Mouse (Mus musculus): ENCODE data around the gene Srxn1. TPM values are rescaled to one million over a fixed set of nuclear protein-coding genes. Genes with fewer than 3 reads are reported as not detected.

Srxn1 gene
- total and polyA plus RNA-seq, 2 experiments from 2014 or later = 24.5 to 24.8 TPM

DNA sequence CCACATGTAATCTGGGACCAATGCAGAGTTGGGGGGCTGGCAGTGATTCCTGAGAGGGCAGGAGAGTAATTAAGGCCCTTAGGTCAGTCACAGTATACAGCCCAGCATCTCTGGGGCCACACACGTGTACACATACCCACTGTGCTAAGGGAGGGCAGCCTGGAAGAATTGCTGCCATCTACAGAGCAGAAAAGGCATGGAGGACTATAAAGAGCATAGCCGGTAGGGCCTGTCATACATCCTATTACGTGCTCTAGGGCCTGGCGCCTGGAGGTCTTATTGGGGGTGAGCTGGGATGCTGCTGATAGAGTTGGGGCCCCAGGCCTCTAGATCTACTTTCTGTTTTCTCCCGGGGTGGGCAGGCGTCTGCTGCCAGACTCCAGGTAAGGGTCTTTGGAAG lies 18.9 kb upstream of the Srxn1 start:
- Histone ChIP-seq H3K27me3 (ENCODE audit: insufficient read depth, low read length) (no peaks in the 10 kb centered on the region), H3K27ac (ENCODE audit: low read depth, low read length) (no peak overlapping the region), H3K4me3 (ENCODE audit: low read depth, low read length) (no peak overlapping the region), H3K36me3 (ENCODE audit: insufficient read depth, low read length) (no peaks in the 10 kb centered on the region), H3K4me1 (ENCODE audit: insufficient read depth, low read length) (peaks cover 29% of the 10 kb centered on the region), H3K9me3 (ENCODE audit: low read length) (no peaks in the 10 kb centered on the region), H3K9ac (replicated peaks; ENCODE audit: low read length, poor library complexity, severe bottlenecking) (no peak overlapping the region; the same call in 1 of the 2 replicates), H3K4me2 (ENCODE audit: low read depth, low read length, poor library complexity, severe bottlenecking) (peak overlapping the region; percentile 9; the same call in 1 of the 2 replicates)
- peak; percentile 60 for TF ChIP-seq CTCF (IDR thresholded peaks at IDR 0.05)
- 49% methylated on average over 6 of the region's 6 CpGs for WGBS
- ATAC-seq (ENCODE audit: low FRiP score) = no peak
- DNase-seq (ENCODE audit: low spot score) = no peak

DNA sequence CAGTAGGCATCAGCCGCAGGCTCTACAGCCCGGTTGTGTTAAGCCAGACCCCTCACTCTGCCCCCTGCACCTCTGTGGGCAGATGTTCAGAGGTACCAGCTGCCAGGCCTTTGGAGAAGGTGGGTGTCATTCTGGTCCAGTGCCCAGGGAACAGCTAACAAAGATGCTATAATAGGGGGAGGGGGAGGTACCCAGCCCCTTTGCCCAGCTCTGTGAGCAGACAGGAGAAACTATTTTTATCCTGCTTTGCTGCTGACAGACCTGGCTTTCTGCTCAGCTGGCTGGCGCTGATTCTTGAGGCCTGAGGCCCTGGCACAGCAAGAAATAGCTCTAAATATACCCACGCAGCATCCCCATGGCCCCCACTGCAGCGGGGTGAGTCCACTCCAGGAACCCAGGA lies 18.2 kb upstream of the Srxn1 start:
- H3K4me2 ChIP-seq (ENCODE audit: low read depth, low read length, poor library complexity, severe bottlenecking) = 0 out of 2 replicates have a peak overlapping the region, but pooled peaks have one; percentile 9
- no peak for TF ChIP-seq CTCF (IDR thresholded peaks at IDR 0.05)
- H3K4me1 ChIP-seq (ENCODE audit: insufficient read depth, low read length) = peaks cover 29% of the 10 kb centered on the region
- H3K27me3 ChIP-seq (ENCODE audit: insufficient read depth, low read length) = no peaks in the 10 kb centered on the region
- no peaks in the 10 kb centered on the region for H3K36me3 ChIP-seq (ENCODE audit: insufficient read depth, low read length)
- H3K4me3 ChIP-seq (ENCODE audit: low read depth, low read length) = no peak overlapping the region
- ATAC-seq (ENCODE audit: low FRiP score) (no peak), DNase-seq (ENCODE audit: low spot score) (no peak)
- H3K27ac ChIP-seq (ENCODE audit: low read depth, low read length) = peak overlapping the region; percentile 43
- no peak overlapping the region for H3K9ac ChIP-seq (replicated peaks; ENCODE audit: low read length, poor library complexity, severe bottlenecking)
- 50% methylated on average over 5 of the region's 5 CpGs for WGBS
- no peaks in the 10 kb centered on the region for H3K9me3 ChIP-seq (ENCODE audit: low read length)

- Histone ChIP-seq H3K4me1 (ENCODE audit: insufficient read depth, low read length) (peaks cover 21% of the 10 kb centered on the region; the same call in 1 of the 2 replicates), H3K36me3 (ENCODE audit: insufficient read depth, low read length) (no peaks in the 10 kb centered on the region), H3K27ac (ENCODE audit: low read depth, low read length) (no peak overlapping the region), H3K9me3 (ENCODE audit: low read length) (no peaks in the 10 kb centered on the region), H3K4me2 (ENCODE audit: low read depth, low read length, poor library complexity, severe bottlenecking) (no peak overlapping the region), H3K27me3 (ENCODE audit: insufficient read depth, low read length) (no peaks in the 10 kb centered on the region), H3K4me3 (ENCODE audit: low read depth, low read length) (no peak overlapping the region), H3K9ac (replicated peaks; ENCODE audit: low read length, poor library complexity, severe bottlenecking) (no peak overlapping the region)
- 5% methylated on average over 4 of the region's 4 CpGs for WGBS
- peak; percentile 89 for TF ChIP-seq CTCF (IDR thresholded peaks at IDR 0.05)
- ATAC-seq (ENCODE audit: low FRiP score) (no peak), DNase-seq (ENCODE audit: low spot score) (peak; percentile 71)
These were observed 16.2 kb upstream of the Srxn1 start for GRCm38 (mm10) chr2:152089078-152089477.

DNA sequence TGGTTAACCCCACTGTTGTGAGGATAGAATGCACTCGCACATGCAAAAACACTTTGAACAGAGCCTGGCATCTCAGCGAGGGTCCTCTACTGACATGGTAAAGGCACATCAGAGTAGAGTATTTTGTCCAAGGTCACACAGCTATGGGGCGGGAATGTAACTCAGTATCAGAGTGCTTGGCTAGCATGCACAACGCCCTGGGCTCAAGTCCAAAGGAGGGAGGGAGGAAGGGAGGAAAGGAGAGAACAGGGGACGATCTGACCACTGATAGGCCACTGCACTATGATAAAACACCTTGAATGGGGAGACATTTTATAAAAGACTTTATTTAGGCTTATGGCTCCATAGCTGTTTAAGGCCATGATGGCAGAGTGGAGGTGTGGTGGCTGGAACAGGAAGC lies 15.7 kb upstream of the Srxn1 start:
- no peak for DNase-seq (ENCODE audit: low spot score)
- Histone ChIP-seq H3K36me3 (ENCODE audit: insufficient read depth, low read length) (no peaks in the 10 kb centered on the region), H3K27ac (ENCODE audit: low read depth, low read length) (no peak overlapping the region), H3K9ac (replicated peaks; ENCODE audit: low read length, poor library complexity, severe bottlenecking) (no peak overlapping the region), H3K4me1 (ENCODE audit: insufficient read depth, low read length) (peaks cover 16% of the 10 kb centered on the region; the same call in 1 of the 2 replicates), H3K4me3 (ENCODE audit: low read depth, low read length) (no peak overlapping the region), H3K4me2 (ENCODE audit: low read depth, low read length, poor library complexity, severe bottlenecking) (no peak overlapping the region), H3K27me3 (ENCODE audit: insufficient read depth, low read length) (no peaks in the 10 kb centered on the region), H3K9me3 (ENCODE audit: low read length) (no peaks in the 10 kb centered on the region)
- TF ChIP-seq CTCF (IDR thresholded peaks at IDR 0.05) = no peak
- WGBS = 79% methylated on average over 5 of the region's 5 CpGs
- ATAC-seq (ENCODE audit: low FRiP score) = no peak

DNA sequence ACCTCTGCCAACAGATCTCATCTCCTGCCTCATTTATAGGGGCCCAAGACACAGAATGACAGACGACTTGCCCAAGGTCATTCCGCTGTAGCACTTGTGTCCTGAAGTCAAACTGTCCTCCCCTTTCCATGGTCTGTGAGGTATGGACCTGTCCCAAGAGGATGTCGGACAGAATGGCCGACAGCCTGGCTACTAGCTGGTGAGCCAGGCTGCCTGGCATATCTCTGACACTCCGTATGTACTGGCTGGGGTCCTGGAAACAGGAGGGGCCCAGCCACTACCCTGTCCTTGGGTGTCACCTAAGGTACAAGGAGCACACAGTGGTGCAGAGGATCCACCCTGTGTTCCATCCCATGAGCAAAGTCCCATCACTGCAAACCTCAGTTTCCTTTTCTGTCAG lies 14.8 kb upstream of the Srxn1 start:
- H3K9ac ChIP-seq (replicated peaks; ENCODE audit: low read length, poor library complexity, severe bottlenecking) = no peak overlapping the region
- H3K4me1 ChIP-seq (ENCODE audit: insufficient read depth, low read length) = peaks cover 11% of the 10 kb centered on the region; the same call in 1 of the 2 replicates
- no peaks in the 10 kb centered on the region for H3K9me3 ChIP-seq (ENCODE audit: low read length)
- H3K27ac ChIP-seq (ENCODE audit: low read depth, low read length) = no peak overlapping the region
- H3K36me3 ChIP-seq (ENCODE audit: insufficient read depth, low read length) = no peaks in the 10 kb centered on the region
- no peak for DNase-seq (ENCODE audit: low spot score)
- no peaks in the 10 kb centered on the region for H3K27me3 ChIP-seq (ENCODE audit: insufficient read depth, low read length)
- 89% methylated on average over 5 of the region's 5 CpGs for WGBS
- H3K4me2 ChIP-seq (ENCODE audit: low read depth, low read length, poor library complexity, severe bottlenecking) = no peak overlapping the region
- ATAC-seq (ENCODE audit: low FRiP score) = no peak
- no peak for TF ChIP-seq CTCF (IDR thresholded peaks at IDR 0.05)
- H3K4me3 ChIP-seq (ENCODE audit: low read depth, low read length) = no peak overlapping the region

DNA sequence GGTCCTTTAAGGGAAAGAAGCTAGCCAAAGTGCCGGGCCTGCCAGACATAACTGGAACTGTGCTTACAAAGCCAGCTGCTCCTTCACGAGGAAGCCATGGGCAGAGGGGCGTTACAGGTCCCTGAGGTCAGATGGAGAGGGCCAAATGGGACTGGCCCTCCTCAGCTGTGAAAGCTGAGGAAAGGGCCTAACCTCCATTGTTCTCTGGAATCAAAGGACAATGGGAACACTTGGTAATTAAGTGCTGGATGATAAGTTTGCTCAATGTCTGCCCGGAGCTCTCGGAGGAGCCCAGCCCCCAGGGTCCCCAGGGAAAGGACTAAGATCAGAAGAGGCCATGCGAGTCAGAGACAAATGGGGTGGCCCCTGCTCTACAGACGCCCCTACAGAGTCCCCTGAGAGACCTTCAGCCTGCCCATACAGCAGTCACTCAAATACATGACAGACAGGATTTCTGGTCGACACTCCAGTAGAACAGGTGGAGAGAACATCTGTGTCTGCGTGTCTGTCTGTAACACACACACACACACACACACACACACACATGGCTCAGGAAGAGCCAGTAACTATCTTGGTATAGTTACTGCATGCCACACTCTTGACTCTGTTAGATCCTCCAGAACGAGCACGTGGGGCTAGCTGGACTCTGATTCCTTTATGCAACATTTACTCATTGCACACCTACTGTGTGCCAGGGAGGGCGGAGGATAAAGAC lies 13.8 kb upstream of the Srxn1 start:
- Histone ChIP-seq H3K4me3 (ENCODE audit: low read depth, low read length) (no peak overlapping the region), H3K9me3 (ENCODE audit: low read length) (no peaks in the 10 kb centered on the region), H3K4me1 (ENCODE audit: insufficient read depth, low read length) (peaks cover 9% of the 10 kb centered on the region; the same call in 1 of the 2 replicates), H3K36me3 (ENCODE audit: insufficient read depth, low read length) (no peaks in the 10 kb centered on the region), H3K27me3 (ENCODE audit: insufficient read depth, low read length) (no peaks in the 10 kb centered on the region), H3K27ac (ENCODE audit: low read depth, low read length) (no peak overlapping the region), H3K9ac (replicated peaks; ENCODE audit: low read length, poor library complexity, severe bottlenecking) (no peak overlapping the region), H3K4me2 (ENCODE audit: low read depth, low read length, poor library complexity, severe bottlenecking) (no peak overlapping the region)
- TF ChIP-seq CTCF (IDR thresholded peaks at IDR 0.05) = no peak
- WGBS = 31% methylated on average over 12 of the region's 12 CpGs
- no peak for DNase-seq (ENCODE audit: low spot score)
- no peak for ATAC-seq (ENCODE audit: low FRiP score)

Measured in midbrain, postnatal 0 days (tissue).